Mouse (Mus musculus): ENCODE measurements at regions not wholly inside any gene's neighbourhood (a gene's known extent, or its start where the extent isn't known, plus 50 kb on each side); places are given as distances from the start of the nearest gene placed in this dataset.

GRCm38 (mm10) chr16:93193921-93194481 is 368.1 kb upstream of the Runx1 start:
- DNase-seq (ENCODE audit: low read depth, low spot score) = no peak

- DNase-seq (ENCODE audit: low read depth, low spot score) = peak; percentile 2
Observed at GRCm38 (mm10) chr16:93193263-93193662, 367.3 kb upstream of the Runx1 start.

GRCm38 (mm10) chr16:93192651-93193173 is 366.8 kb upstream of the Runx1 start:
- no peak for DNase-seq (ENCODE audit: low read depth, low spot score)

- peak; percentile 12 for DNase-seq (ENCODE audit: low read depth, low spot score)
Observed at GRCm38 (mm10) chr16:93191174-93191573, 365.2 kb upstream of the Runx1 start.

GRCm38 (mm10) chr16:93190301-93190700 is 364.4 kb upstream of the Runx1 start:
- no peak for DNase-seq (ENCODE audit: low read depth, low spot score)

DNA sequence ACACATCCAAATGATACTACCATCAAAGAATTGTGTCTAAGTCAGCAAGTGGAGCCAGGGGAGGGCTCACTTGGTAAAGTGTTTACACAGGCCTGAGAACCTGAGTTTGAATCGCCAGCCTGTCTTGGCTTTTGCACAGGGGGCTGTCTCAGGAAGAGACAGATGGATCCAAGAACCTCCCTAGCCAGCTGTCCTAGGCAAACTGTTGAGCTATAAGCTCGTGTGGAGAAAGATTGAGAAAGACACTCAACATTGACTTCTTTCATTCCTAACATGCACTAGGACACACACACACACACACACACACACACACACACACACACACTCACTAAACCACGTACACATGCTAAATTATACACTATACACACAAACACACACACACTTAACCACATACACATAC is 363.9 kb upstream of the Runx1 start:
- no peak for DNase-seq (ENCODE audit: low read depth, low spot score)

- DNase-seq (ENCODE audit: low read depth, low spot score) = no peak
Observed at GRCm38 (mm10) chr16:93189412-93189811, 363.5 kb upstream of the Runx1 start.

GRCm38 (mm10) chr16:93186554-93186953 is 360.6 kb upstream of the Runx1 start:
- DNase-seq (ENCODE audit: low read depth, low spot score) = no peak

GRCm38 (mm10) chr16:93182656-93183055 is 356.7 kb upstream of the Runx1 start:
- no peak for DNase-seq (ENCODE audit: low read depth, low spot score)

DNA sequence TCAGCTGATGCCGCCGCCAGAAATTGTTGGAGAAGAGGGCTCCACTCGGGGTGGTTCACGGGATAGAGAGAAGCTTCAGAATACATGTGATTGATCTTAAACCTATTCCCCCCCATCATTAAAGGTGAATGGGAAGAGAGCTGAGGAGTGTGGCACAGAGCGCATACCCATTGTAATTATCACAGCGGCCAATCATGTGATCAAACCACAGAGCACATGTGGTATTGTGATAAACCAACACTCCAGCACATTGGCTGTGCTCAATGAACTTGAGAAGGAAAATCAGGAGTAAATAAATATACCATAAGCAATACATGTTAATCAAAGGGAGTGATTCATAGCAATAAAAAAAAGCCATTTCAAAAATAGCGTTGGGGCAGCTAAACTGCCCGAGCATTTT is 355.5 kb upstream of the Runx1 start:
- DNase-seq (ENCODE audit: low read depth, low spot score) = no peak

- DNase-seq (ENCODE audit: low read depth, low spot score) = no peak
Observed at GRCm38 (mm10) chr16:93180213-93180612, 354.3 kb upstream of the Runx1 start.

DNA sequence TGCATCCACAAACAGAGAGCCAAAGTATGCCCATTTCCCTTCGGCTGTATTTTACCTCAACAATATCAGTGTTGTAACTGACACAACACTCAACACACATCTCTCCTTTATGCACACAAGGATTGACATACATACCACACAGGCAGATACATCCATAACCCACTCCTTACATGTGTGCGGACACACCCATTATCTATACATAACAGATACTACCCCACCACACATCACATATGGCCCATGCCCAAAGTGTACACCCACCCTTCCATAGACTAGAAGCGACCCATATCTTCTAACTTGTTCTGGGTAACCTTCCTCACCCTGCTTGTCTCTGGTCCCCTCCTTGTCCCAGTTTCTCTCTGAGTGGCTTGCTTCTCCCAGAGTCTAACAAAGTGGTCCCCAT is 340.7 kb upstream of the Runx1 start:
- DNase-seq (ENCODE audit: low read depth, low spot score) = no peak

DNA sequence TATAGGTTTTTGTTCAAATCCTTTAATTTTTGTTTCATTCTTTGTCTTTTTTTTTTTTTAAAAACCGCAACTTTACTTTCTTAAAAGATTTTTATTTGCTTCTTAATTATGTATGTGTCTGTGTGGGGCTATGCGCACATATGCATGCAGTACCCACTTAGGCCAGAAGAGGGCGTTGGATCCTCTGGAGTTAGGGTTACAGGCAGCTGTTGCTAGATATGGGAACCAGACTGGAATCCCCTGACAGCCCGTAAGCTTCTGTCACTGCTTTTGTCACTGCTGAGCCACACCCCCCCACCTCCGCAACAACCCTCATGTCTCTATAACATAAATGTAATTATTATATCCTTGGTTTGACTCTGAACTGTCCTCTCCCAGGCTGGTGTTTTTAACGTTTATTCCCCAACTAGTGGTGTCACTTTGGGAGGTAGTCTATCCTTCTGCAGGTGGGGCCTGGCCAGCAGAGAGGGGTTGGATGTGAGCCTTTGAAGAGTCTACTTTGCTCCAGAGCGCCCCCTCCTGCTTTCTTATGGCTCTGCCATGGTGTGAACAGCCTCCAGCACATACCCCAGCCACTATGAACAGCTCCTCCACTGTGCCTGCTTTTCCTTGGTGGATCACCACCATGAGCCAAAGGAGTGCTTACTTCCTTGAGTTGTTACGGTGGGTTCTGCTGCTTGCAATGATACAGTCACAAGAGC is 332.7 kb upstream of the Runx1 start:
- DNase-seq (ENCODE audit: low read depth, low spot score) = peak; percentile 30

- no peak for DNase-seq (ENCODE audit: low read depth, low spot score)
Observed at GRCm38 (mm10) chr16:93153545-93154329, 327.8 kb upstream of the Runx1 start.

- DNase-seq (ENCODE audit: low read depth, low spot score) = peak; percentile 58
Observed at GRCm38 (mm10) chr16:93152765-93153489, 327.0 kb upstream of the Runx1 start.

DNA sequence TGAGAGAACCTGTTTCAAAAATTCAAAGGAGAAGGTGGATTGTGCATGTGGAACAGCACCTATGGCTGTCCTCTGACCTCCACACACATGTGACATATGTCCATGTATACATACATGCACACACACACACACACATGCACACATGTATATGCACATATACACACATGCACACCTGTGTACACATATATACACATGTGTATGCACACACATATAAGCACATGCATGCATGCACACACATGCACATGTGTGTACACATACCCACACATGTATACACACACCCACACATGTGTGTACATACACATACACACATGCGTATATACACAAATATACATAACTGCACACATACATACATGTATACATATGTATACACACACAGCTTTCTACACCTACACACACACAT is 326.1 kb upstream of the Runx1 start:
- no peak for DNase-seq (ENCODE audit: low read depth, low spot score)

- DNase-seq (ENCODE audit: low read depth, low spot score) = no peak
Observed at GRCm38 (mm10) chr16:93151652-93152051, 325.7 kb upstream of the Runx1 start.

DNA sequence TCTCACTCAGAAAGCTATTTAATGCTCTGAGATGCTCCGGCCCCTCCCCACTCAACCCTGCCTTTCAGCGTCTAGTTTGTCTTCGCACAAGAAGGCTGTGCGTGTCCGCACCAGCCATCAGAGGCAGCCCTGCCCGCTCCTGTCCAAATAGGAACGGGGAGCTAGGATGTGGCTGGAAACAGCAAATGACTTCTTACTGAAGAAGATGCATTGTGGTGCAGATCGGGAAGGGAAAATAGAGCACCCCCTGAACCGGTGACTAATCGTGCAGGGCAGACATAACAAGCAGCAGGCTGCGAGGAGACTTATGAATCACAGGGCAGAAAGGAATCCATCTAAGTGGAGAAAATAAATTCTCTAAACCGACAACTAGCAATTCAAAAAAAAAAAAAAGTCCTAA is 324.5 kb upstream of the Runx1 start:
- DNase-seq (ENCODE audit: low read depth, low spot score) = no peak

GRCm38 (mm10) chr16:93147525-93148222 is 321.7 kb upstream of the Runx1 start:
- DNase-seq (ENCODE audit: low read depth, low spot score) = no peak

GRCm38 (mm10) chr16:93146812-93147211 is 320.9 kb upstream of the Runx1 start:
- no peak for DNase-seq (ENCODE audit: low read depth, low spot score)

- no peak for DNase-seq (ENCODE audit: low read depth, low spot score)
Observed at GRCm38 (mm10) chr16:93145617-93146016, 319.7 kb upstream of the Runx1 start.

Data from CD4-positive, CD25-positive, alpha-beta regulatory T cell, adult 2 months (primary cell).